Mouse (Mus musculus) erythroblast, embryonic 14.5 days (primary cell): ENCODE data around the gene Fgfr2.

Source experiments
- GATA1 ChIP-seq: IDR thresholded peaks from 2 replicates; pipeline ENCODE4 v1.6.1; 2012; ENCODE audit warnings: low read length, inconsistent platforms, mixed read lengths
- TAL1 ChIP-seq: IDR thresholded peaks from 3 replicates; pipeline ENCODE4 v1.6.1; 2012; ENCODE audit warnings: low read length, inconsistent platforms, mixed read lengths

GRCm38 (mm10) chr7:130940733-130941132, 2182.4 kb downstream of the Fgfr2 start:
- no peak for TF ChIP-seq TAL1
- TF ChIP-seq GATA1, result no peak
